Mouse (Mus musculus): ENCODE results near the gene Tlnrd1. TPM values are rescaled to one million over a fixed set of nuclear protein-coding genes. Genes with fewer than 3 reads are reported as not detected.
A peak's percentile ranks its signal among the peaks of the same experiment; 100 is the strongest.

Tlnrd1 gene
- total RNA-seq, 2 experiments from 2014 or later, result 19.2 to 36.9 TPM

GRCm38 (mm10) chr7:83885835-83886234 is 1.7 kb upstream of the Tlnrd1 start:
- ATAC-seq (replicated peaks; ENCODE audit: low FRiP score, poor library complexity, severe bottlenecking), result peak; percentile 56

GRCm38 (mm10) chr7:83884921-83885532 is 922 bp upstream of the Tlnrd1 start:
- peak; percentile 53 for ATAC-seq (replicated peaks; ENCODE audit: low FRiP score, poor library complexity, severe bottlenecking)

- peak; percentile 58 for ATAC-seq (replicated peaks; ENCODE audit: low FRiP score, poor library complexity, severe bottlenecking)
Observed at GRCm38 (mm10) chr7:83883276-83884020, 657 bp downstream of the Tlnrd1 start.

GRCm38 (mm10) chr7:83882633-83883275 is 1.4 kb downstream of the Tlnrd1 start:
- peak; percentile 53 for ATAC-seq (replicated peaks; ENCODE audit: low FRiP score, poor library complexity, severe bottlenecking)

- no peak for ATAC-seq (replicated peaks; ENCODE audit: low FRiP score, poor library complexity, severe bottlenecking)
Observed at GRCm38 (mm10) chr7:83882150-83882632, 1.9 kb downstream of the Tlnrd1 start.

GRCm38 (mm10) chr7:83878676-83879448 is 5.2 kb downstream of the Tlnrd1 start:
- ATAC-seq (replicated peaks; ENCODE audit: low FRiP score, poor library complexity, severe bottlenecking), result no peak

- no peak for ATAC-seq (replicated peaks; ENCODE audit: low FRiP score, poor library complexity, severe bottlenecking)
Observed at GRCm38 (mm10) chr7:83877088-83877487, 7.0 kb downstream of the Tlnrd1 start.

GRCm38 (mm10) chr7:83869839-83870543 is 14.1 kb downstream of the Tlnrd1 start:
- no peak for ATAC-seq (replicated peaks; ENCODE audit: low FRiP score, poor library complexity, severe bottlenecking)

GRCm38 (mm10) chr7:83868200-83868599 is 15.9 kb downstream of the Tlnrd1 start:
- ATAC-seq (replicated peaks; ENCODE audit: low FRiP score, poor library complexity, severe bottlenecking), result no peak

- no peak for ATAC-seq (replicated peaks; ENCODE audit: low FRiP score, poor library complexity, severe bottlenecking)
Observed at GRCm38 (mm10) chr7:83863554-83863953, 20.6 kb downstream of the Tlnrd1 start.

- ATAC-seq (replicated peaks; ENCODE audit: low FRiP score, poor library complexity, severe bottlenecking), result no peak
Observed at GRCm38 (mm10) chr7:83859378-83860083, 24.6 kb downstream of the Tlnrd1 start.

GRCm38 (mm10) chr7:83857921-83858320 is 26.2 kb downstream of the Tlnrd1 start:
- no peak for ATAC-seq (replicated peaks; ENCODE audit: low FRiP score, poor library complexity, severe bottlenecking)

- ATAC-seq (replicated peaks; ENCODE audit: low FRiP score, poor library complexity, severe bottlenecking), result no peak
Observed at GRCm38 (mm10) chr7:83857208-83857488, 27.0 kb downstream of the Tlnrd1 start.

- ATAC-seq (replicated peaks; ENCODE audit: low FRiP score, poor library complexity, severe bottlenecking), result no peak
Observed at GRCm38 (mm10) chr7:83856353-83857207, 27.5 kb downstream of the Tlnrd1 start.

GRCm38 (mm10) chr7:83855203-83855602 is 28.9 kb downstream of the Tlnrd1 start:
- ATAC-seq (replicated peaks; ENCODE audit: low FRiP score, poor library complexity, severe bottlenecking), result no peak

GRCm38 (mm10) chr7:83852381-83853380 is 31.4 kb downstream of the Tlnrd1 start:
- ATAC-seq (replicated peaks; ENCODE audit: low FRiP score, poor library complexity, severe bottlenecking), result no peak
